Mouse (Mus musculus) CH12.LX (cell line): ENCODE data around the gene Igsf23. TPM values are rescaled to one million over a fixed set of nuclear protein-coding genes. Genes with fewer than 3 reads are reported as not detected.

Source experiments
- DNase-seq: peaks from one replicate; pipeline ENCODE4 v3.0.0-alpha.2; 2013; ENCODE audit errors: extremely low read depth
- H3K27ac ChIP-seq: 2 replicates; pipeline ENCODE4 v1.5.1; 2012; ENCODE audit warnings: low read depth, mild to moderate bottlenecking, control low read depth, moderate library complexity; ENCODE audit not compliant: insufficient read depth
- H3K27me3 ChIP-seq: replicated peaks from 2 replicates; pipeline ENCODE3; 2012; ENCODE audit warnings: inconsistent platforms
- H3K36me3 ChIP-seq, 2 experiments: replicated peaks in 1 of 2; 2 replicates each; pipeline versions ENCODE3 to v1.6.1; 2012; ENCODE audit warnings: inconsistent platforms in 1 of 2, low read length in 1 of 2, mild to moderate bottlenecking in 1 of 2, mixed read lengths in 1 of 2, moderate library complexity in 1 of 2; ENCODE audit not compliant: control insufficient read depth in 1 of 2, insufficient read depth in 1 of 2
- H3K4me1 ChIP-seq, 2 experiments: 2 replicates each; pipeline ENCODE4 v1.6.1; 2012; ENCODE audit warnings: inconsistent platforms in 1 of 2, moderate library complexity in 1 of 2; ENCODE audit not compliant: insufficient read depth in 2 of 2, control insufficient read depth in 1 of 2
- H3K4me2 ChIP-seq: 2 replicates; pipeline ENCODE4 v1.6.1; 2012; ENCODE audit warnings: low read depth, mild to moderate bottlenecking, control low read depth; ENCODE audit not compliant: poor library complexity, insufficient read depth, severe bottlenecking
- H3K4me3 ChIP-seq, 3 experiments: fragments of 150-350 bp in 1 of 3; sonication (generic) in 1 of 3; replicated peaks in 1 of 3; 2 replicates each; pipeline versions ENCODE3 to v1.5.1; 2011 to 2012; ENCODE audit warnings: low read depth in 2 of 3, low read length in 2 of 3, mild to moderate bottlenecking in 2 of 3, moderate library complexity in 2 of 3, control low read depth in 1 of 3, improper control_type of control experiment in 1 of 3, inconsistent platforms in 1 of 3, mixed read lengths in 1 of 3; ENCODE audit not compliant: poor library complexity in 1 of 3
- H3K79me2 ChIP-seq: replicated peaks from 2 replicates; pipeline ENCODE4 v1.6.1; 2012; ENCODE audit warnings: mild to moderate bottlenecking, moderate library complexity; ENCODE audit not compliant: control insufficient read depth, poor library complexity, insufficient read depth, severe bottlenecking; ENCODE audit errors: extremely low read depth
- H3K9ac ChIP-seq: 2 replicates; pipeline ENCODE4 v1.6.1; 2012; ENCODE audit warnings: low read depth, mild to moderate bottlenecking, control low read depth, moderate library complexity; ENCODE audit not compliant: insufficient read depth
- H3K9me3 ChIP-seq: replicated peaks from 2 replicates; pipeline ENCODE3; 2012; ENCODE audit warnings: low read length, inconsistent platforms, mixed read lengths
- BHLHE40 ChIP-seq: IDR thresholded peaks from 2 replicates; pipeline ENCODE4 v1.6.1; 2011; ENCODE audit warnings: mild to moderate bottlenecking, low read depth, low read length, improper control_type of control experiment
- CHD1 ChIP-seq: IDR thresholded peaks from 2 replicates; pipeline ENCODE4 v1.6.1; 2012; ENCODE audit warnings: low read depth, low read length, improper control_type of control experiment, inconsistent platforms
- CHD2 ChIP-seq: IDR thresholded peaks from 2 replicates; pipeline ENCODE4 v1.6.1; 2011; ENCODE audit warnings: low read length, improper control_type of control experiment
- CTCF ChIP-seq, 2 experiments: IDR thresholded peaks in 1 of 2; conservative IDR thresholded peaks in 1 of 2; 2 replicates each; pipeline ENCODE4 v1.5.1; 2011 to 2012; ENCODE audit warnings: low read depth in 2 of 2, low read length in 2 of 2, improper control_type of control experiment in 1 of 2, inconsistent platforms in 1 of 2, mild to moderate bottlenecking in 1 of 2, moderate library complexity in 1 of 2
- E2F4 ChIP-seq: IDR thresholded peaks from 2 replicates; pipeline ENCODE4 v1.6.1; 2011; ENCODE audit warnings: low read depth, low read length, improper control_type of control experiment; ENCODE audit not compliant: insufficient replicate concordance
- ELF1 ChIP-seq: IDR thresholded peaks from 2 replicates; pipeline ENCODE4 v1.6.1; 2014; ENCODE audit warnings: low read depth, mild to moderate bottlenecking, inconsistent platforms, low read length, improper control_type of control experiment
- EP300 ChIP-seq: IDR thresholded peaks from 2 replicates; pipeline ENCODE4 v1.6.1; 2011; ENCODE audit warnings: low read length, improper control_type of control experiment
- ETS1 ChIP-seq: conservative IDR thresholded peaks from 2 replicates; pipeline ENCODE4 v1.6.1; 2012; ENCODE audit warnings: low read depth, mild to moderate bottlenecking, inconsistent platforms, low read length, improper control_type of control experiment, moderate library complexity
- HCFC1 ChIP-seq: IDR thresholded peaks from 2 replicates; pipeline ENCODE4 v1.6.1; 2012; ENCODE audit warnings: low read depth, mild to moderate bottlenecking, inconsistent platforms, low read length, improper control_type of control experiment
- IRF4 ChIP-seq: IDR thresholded peaks from 2 replicates; pipeline ENCODE4 v1.6.1; 2014; ENCODE audit warnings: low read depth, mild to moderate bottlenecking, inconsistent platforms, low read length, improper control_type of control experiment
- JUND ChIP-seq: conservative IDR thresholded peaks from 2 replicates; pipeline ENCODE4 v1.6.1; 2011; ENCODE audit warnings: low read depth, low read length, improper control_type of control experiment
- KAT2A ChIP-seq: IDR thresholded peaks from 2 replicates; pipeline ENCODE4 v1.6.1; 2012; ENCODE audit warnings: low read length, improper control_type of control experiment, inconsistent platforms; ENCODE audit not compliant: insufficient replicate concordance
- MAFK ChIP-seq: IDR thresholded peaks from 2 replicates; pipeline ENCODE4 v1.6.1; 2011; ENCODE audit warnings: low read length, improper control_type of control experiment; ENCODE audit not compliant: insufficient replicate concordance
- MAX ChIP-seq: IDR thresholded peaks from 2 replicates; pipeline ENCODE4 v1.6.1; 2011; ENCODE audit warnings: low read length, improper control_type of control experiment
- MAZ ChIP-seq: IDR thresholded peaks from 2 replicates; pipeline ENCODE4 v1.6.1; 2012; ENCODE audit warnings: low read depth, mild to moderate bottlenecking, inconsistent platforms, low read length, improper control_type of control experiment, moderate library complexity
- MYC ChIP-seq: IDR thresholded peaks from 2 replicates; pipeline ENCODE4 v1.6.1; 2011; ENCODE audit warnings: low read depth, mild to moderate bottlenecking, improper control_type of control experiment, low read length
- NELFE ChIP-seq: IDR thresholded peaks from 2 replicates; pipeline ENCODE4 v1.6.1; 2011; ENCODE audit warnings: low read depth, low read length, improper control_type of control experiment
- PAX5 ChIP-seq: IDR thresholded peaks from 2 replicates; pipeline ENCODE4 v1.6.1; 2012; ENCODE audit warnings: low read length, inconsistent platforms, mixed read lengths
- SIN3A ChIP-seq: IDR thresholded peaks from 2 replicates; pipeline ENCODE4 v1.6.1; 2012; ENCODE audit warnings: low read length, improper control_type of control experiment, inconsistent platforms
- TCF12 ChIP-seq: IDR thresholded peaks from 2 replicates; pipeline ENCODE4 v1.6.1; 2014; ENCODE audit warnings: low read depth, mild to moderate bottlenecking, inconsistent platforms, low read length, improper control_type of control experiment
- UBTF ChIP-seq: IDR thresholded peaks from 2 replicates; pipeline ENCODE4 v1.6.1; 2012; ENCODE audit warnings: low read depth, mild to moderate bottlenecking, inconsistent platforms, low read length, improper control_type of control experiment, moderate library complexity
- USF2 ChIP-seq: conservative IDR thresholded peaks from 2 replicates; pipeline ENCODE4 v1.6.1; 2011; ENCODE audit warnings: low read depth, low read length, improper control_type of control experiment
- ZC3H11A ChIP-seq: IDR thresholded peaks from 2 replicates; pipeline ENCODE4 v1.6.1; 2012; ENCODE audit warnings: low read depth, mild to moderate bottlenecking, inconsistent platforms, low read length, improper control_type of control experiment
- ZMIZ1 ChIP-seq: IDR thresholded peaks from 2 replicates; pipeline ENCODE4 v1.6.1; 2012; ENCODE audit warnings: low read depth, mild to moderate bottlenecking, inconsistent platforms, low read length, improper control_type of control experiment
- dilution Hi-C: fragments of 300-500 bp; cut with MboI; formaldehyde crosslinking; loops from 2 replicates; pipeline ENCODE4 v1.14.3; 2020; ENCODE audit warnings: low sequenced_read_pairs; ENCODE audit not compliant: extremely low pct_unique_long_range_greater_than_20kb, extremely low pct_ligation_motif_present
- in situ Hi-C: fragments of 300-500 bp; cut with MboI; formaldehyde crosslinking; loops from 3 replicates; pipeline ENCODE4 v1.14.3; 2019; ENCODE audit warnings: low sequenced_read_pairs, low pct_ligation_motif_present, low pct_unique_long_range_greater_than_20kb, mixed read lengths
- polyA plus RNA-seq: library from polyadenylated mRNA; unstranded; fragments of >175 nt; gene quantifications from 2 replicates; pipeline ENCODE4 v1.2.1, GENCODE M21; 2012; ENCODE audit warnings: low read depth; ENCODE audit not compliant: insufficient read length
- total RNA-seq, 2 experiments: library from RNA; depleted of rRNA; stranded (reverse); fragments of 300-350 nt in 1 of 2; fragments of >200 nt in 1 of 2; gene quantifications; 2 replicates each; pipeline ENCODE4 v1.2.3; 2012 to 2014

Igsf23 gene
- total and polyA plus RNA-seq, 3 experiments = 0.08 TPM; not detected in 2

DNA sequence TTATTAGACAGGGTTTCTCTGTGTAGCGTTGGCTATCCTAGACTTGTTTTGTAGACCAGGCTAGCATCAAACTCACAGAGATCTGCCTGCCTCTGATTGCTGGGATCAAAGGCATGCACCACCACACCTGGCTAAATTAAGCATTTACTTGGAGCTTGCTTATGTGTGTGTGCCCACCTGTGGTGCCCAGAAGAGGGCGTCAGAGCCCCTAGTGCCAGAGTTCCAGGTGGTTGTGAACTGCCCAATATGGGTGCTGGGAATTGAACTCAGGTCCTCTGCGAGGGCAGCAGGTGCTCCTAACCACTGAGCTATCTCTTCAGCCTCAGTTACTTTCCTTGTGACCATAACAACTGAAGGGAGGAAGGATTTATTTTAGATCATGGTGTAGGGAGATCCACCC lies 18.6 kb upstream of the Igsf23 start:
- H3K9ac ChIP-seq = no peak overlapping the region
- no peak overlapping the region for H3K27ac ChIP-seq
- peaks cover 0 to 39% of the 10 kb centered on the region in 2 experiments for H3K36me3 ChIP-seq
- H3K4me1 ChIP-seq = peaks cover 0 to 7% of the 10 kb centered on the region in 2 experiments; a peak in 1 of 4 replicates
- H3K79me2 ChIP-seq = no peaks in the 10 kb centered on the region
- in situ Hi-C loops (no loop called here), dilution Hi-C loops (no loop called here)
- H3K9me3 ChIP-seq = peaks cover 15% of the 10 kb centered on the region
- DNase-seq = no peak
- no peak overlapping the region for H3K4me2 ChIP-seq
- H3K4me3 ChIP-seq = no peak overlapping the region
- H3K27me3 ChIP-seq = peaks cover 38% of the 10 kb centered on the region
- no peak for TF ChIP-seq CTCF (conservative IDR thresholded peaks at IDR 0.05 in 1 of 2, IDR thresholded peaks at IDR 0.05 in 1 of 2; ENCODE audit: low read depth in 2 of 2, low read length in 2 of 2)
- no peak for TF ChIP-seq ETS1
- TF ChIP-seq MAX = no peak
- no peak for TF ChIP-seq CHD1
- no peak for TF ChIP-seq MAFK
- TF ChIP-seq PAX5 = no peak
- no peak for TF ChIP-seq E2F4
- no peak for TF ChIP-seq EP300
- no peak for TF ChIP-seq HCFC1
- TF ChIP-seq USF2 = no peak
- no peak for TF ChIP-seq UBTF
- TF ChIP-seq CHD2 = no peak
- no peak for TF ChIP-seq NELFE
- no peak for TF ChIP-seq ZC3H11A
- TF ChIP-seq JUND = no peak

- dilution Hi-C loops = no loop called here
- DNase-seq = no peak
Observed at GRCm38 (mm10) chr7:19964985-19965579, 14.5 kb upstream of the Igsf23 start, which contains the start of gene Ceacam20. TSS of gene Ceacam20 (plus strand) at chr7:19965412.

More at GRCm38 (mm10) chr7:19964985-19965579, 14.5 kb upstream of the Igsf23 start, which contains the start of gene Ceacam20:
- Histone ChIP-seq H3K4me2 (no peak within 1 kb of the TSS), H3K79me2 (no peaks in the 10 kb centered on the region), H3K9ac (no peak within 1 kb of the TSS), H3K36me3 (peaks cover 0 to 19% of the 10 kb centered on the region in 2 experiments), H3K4me3 (no peak within 1 kb of the TSS), H3K4me1 (peaks cover 0 to 7% of the 10 kb centered on the region in 2 experiments; a peak in 1 of 4 replicates), H3K27ac (no peak within 1 kb of the TSS), H3K27me3 (peaks cover 42% of the 10 kb centered on the region), H3K9me3 (peaks cover 14% of the 10 kb centered on the region)
- in situ Hi-C loops = no loop called here
- no peak for TF ChIP-seq ZMIZ1
- TF ChIP-seq IRF4 = no peak
- TF ChIP-seq KAT2A = no peak
- TF ChIP-seq MAFK = no peak
- no peak for TF ChIP-seq E2F4
- no peak for TF ChIP-seq NELFE
- TF ChIP-seq MAZ = no peak
- no peak for TF ChIP-seq JUND
- no peak for TF ChIP-seq TCF12
- no peak for TF ChIP-seq EP300
- TF ChIP-seq HCFC1 = no peak
- no peak for TF ChIP-seq CHD1
- no peak for TF ChIP-seq MAX
- no peak for TF ChIP-seq ELF1
- TF ChIP-seq PAX5 = no peak
- no peak for TF ChIP-seq SIN3A
- no peak for TF ChIP-seq BHLHE40
- no peak for TF ChIP-seq UBTF
- no peak for TF ChIP-seq MYC
